Mouse (Mus musculus) ES-E14 (cell line): ENCODE data around the gene Ank3. TPM values are rescaled to one million over a fixed set of nuclear protein-coding genes. Genes with fewer than 3 reads are reported as not detected.

Source experiments
- DNase-seq: peaks from one replicate; pipeline ENCODE4 v3.0.0-alpha.2; 2013; ENCODE audit warnings: low read depth, low spot score
- H3K27ac ChIP-seq: 2 replicates; pipeline ENCODE4 v1.5.1; 2012; ENCODE audit warnings: low read depth, mild to moderate bottlenecking, low read length, moderate library complexity, mixed read lengths; ENCODE audit not compliant: poor library complexity, insufficient read depth, severe bottlenecking
- H3K36me3 ChIP-seq: 2 replicates; pipeline ENCODE4 v1.6.1; 2012; ENCODE audit warnings: mild to moderate bottlenecking, low read length, moderate library complexity, mixed read lengths; ENCODE audit not compliant: control insufficient read depth, poor library complexity, insufficient read depth, severe bottlenecking
- H3K4me1 ChIP-seq, 2 experiments: fragments of 150-350 bp in 1 of 2; sonication (generic) in 1 of 2; 2 replicates each; pipeline ENCODE4 v1.6.1; 2012; ENCODE audit warnings: low read length in 2 of 2, mild to moderate bottlenecking in 1 of 2, mixed read lengths in 1 of 2; ENCODE audit not compliant: control insufficient read depth in 2 of 2, insufficient read depth in 2 of 2, poor library complexity in 1 of 2
- H3K4me3 ChIP-seq, 2 experiments: fragments of 150-350 bp in 1 of 2; sonication (generic) in 1 of 2; 2 replicates each; pipeline ENCODE4 v1.5.1; 2012; ENCODE audit warnings: low read length in 2 of 2, low read depth in 1 of 2, mild to moderate bottlenecking in 1 of 2, mixed read lengths in 1 of 2; ENCODE audit not compliant: insufficient read depth in 1 of 2, poor library complexity in 1 of 2, severe bottlenecking in 1 of 2
- H3K9ac ChIP-seq: 2 replicates; pipeline ENCODE4 v1.6.1; 2012; ENCODE audit warnings: low read depth, mild to moderate bottlenecking, low read length, mixed read lengths; ENCODE audit not compliant: poor library complexity, insufficient read depth, severe bottlenecking
- H3K9me3 ChIP-seq: fragments of 150-350 bp; sonication (generic); 2 replicates; pipeline ENCODE4 v1.6.1; 2012; ENCODE audit warnings: low read depth, mild to moderate bottlenecking, low read length; ENCODE audit not compliant: control insufficient read depth, insufficient read depth
- CHD2 ChIP-seq: IDR thresholded peaks from 2 replicates; pipeline ENCODE4 v1.6.1; 2014; ENCODE audit warnings: mild to moderate bottlenecking, low read depth, low read length, inconsistent platforms
- HCFC1 ChIP-seq: IDR thresholded peaks from 2 replicates; pipeline ENCODE4 v1.6.1; 2012; ENCODE audit warnings: low read length, inconsistent platforms, borderline replicate concordance; ENCODE audit not compliant: insufficient read depth
- MAFK ChIP-seq: IDR thresholded peaks from 2 replicates; pipeline ENCODE4 v1.6.1; 2014; ENCODE audit warnings: mild to moderate bottlenecking, low read depth, low read length, inconsistent platforms; ENCODE audit not compliant: insufficient read depth
- ZC3H11A ChIP-seq: IDR thresholded peaks from 2 replicates; pipeline ENCODE4 v1.6.1; 2012; ENCODE audit warnings: low read depth, mild to moderate bottlenecking, inconsistent platforms, low read length, borderline replicate concordance
- ZNF384 ChIP-seq: IDR thresholded peaks from 2 replicates; pipeline ENCODE4 v1.6.1; 2012; ENCODE audit warnings: low read depth, low read length, inconsistent platforms
- in situ Hi-C, 2 experiments: fragments of 600-800 bp; cut with MboI; formaldehyde crosslinking; loops; one replicate each; pipeline ENCODE4 v1.15.1; 2025; ENCODE audit warnings: low sequenced_read_pairs in 2 of 2, inconsistent platforms in 1 of 2; ENCODE audit not compliant: unreplicated experiment in 2 of 2
- total RNA-seq: library from RNA; depleted of rRNA; stranded (reverse); fragments of 300-350 nt; gene quantifications from 2 replicates; pipeline ENCODE4 v1.2.3, GENCODE M21; 2012

Ank3 gene
- total RNA-seq, 1 experiment, result 6.5 TPM

DNA sequence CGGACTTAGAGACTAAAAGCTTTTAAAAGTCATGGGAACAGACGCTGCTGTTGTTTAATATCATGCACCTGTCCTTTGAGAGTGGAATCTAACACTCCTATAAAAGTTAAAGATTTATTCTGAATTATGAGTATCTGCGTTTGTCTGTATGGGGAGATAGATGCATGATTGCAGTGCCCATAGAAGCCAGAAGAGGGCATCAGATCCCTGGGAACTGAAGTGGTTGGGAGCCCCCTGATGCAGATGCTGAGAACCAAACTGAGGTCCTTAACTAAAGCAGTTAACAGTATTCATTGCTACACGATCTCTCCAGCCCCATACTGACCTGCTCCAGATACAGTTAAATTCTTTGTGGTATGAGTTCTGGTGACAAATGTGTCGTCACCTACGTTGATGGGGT is 240.6 kb downstream of the Ank3 start:
- no peaks in the 10 kb centered on the region for H3K4me1 ChIP-seq
- no peak overlapping the region for H3K27ac ChIP-seq
- H3K4me3 ChIP-seq, result no peak overlapping the region
- no peaks in the 10 kb centered on the region for H3K9me3 ChIP-seq
- in situ Hi-C loops, result no loop called here
- H3K36me3 ChIP-seq, result no peaks in the 10 kb centered on the region
- no peak for DNase-seq
- H3K9ac ChIP-seq, result no peak overlapping the region
- TF ChIP-seq HCFC1 (no peak), CHD2 (no peak), MAFK (no peak), ZNF384 (no peak)

DNA sequence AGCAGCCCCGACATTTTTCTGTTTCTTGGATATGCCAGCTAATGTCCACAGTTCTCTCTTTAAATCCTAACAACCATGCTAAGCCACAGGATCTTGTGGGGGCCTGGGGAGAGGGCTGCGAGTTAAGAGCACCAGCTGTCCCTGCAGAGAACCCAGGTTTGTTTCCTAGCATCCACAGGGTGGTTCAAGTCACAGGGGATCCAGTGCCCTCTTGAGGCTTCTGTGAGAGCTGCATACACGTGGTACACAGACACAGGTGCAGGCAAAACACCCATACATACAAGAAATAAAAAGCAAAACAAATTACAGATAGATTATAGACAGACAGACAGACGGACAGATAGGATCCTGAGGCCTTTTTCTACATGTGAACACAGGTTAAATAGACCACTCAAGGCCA is 242.0 kb downstream of the Ank3 start:
- H3K4me3 ChIP-seq, result no peak overlapping the region
- no peak overlapping the region for H3K9ac ChIP-seq
- TF ChIP-seq MAFK, result no peak
- TF ChIP-seq HCFC1, result no peak
- TF ChIP-seq ZNF384, result no peak
- no peak for TF ChIP-seq CHD2
- TF ChIP-seq ZC3H11A, result no peak
- H3K4me1 ChIP-seq, result no peaks in the 10 kb centered on the region; a peak in 1 of 4 replicates
- DNase-seq, result no peak
- in situ Hi-C loops, result no loop called here
- no peaks in the 10 kb centered on the region for H3K36me3 ChIP-seq
- no peak overlapping the region for H3K27ac ChIP-seq
- H3K9me3 ChIP-seq, result no peaks in the 10 kb centered on the region

DNA sequence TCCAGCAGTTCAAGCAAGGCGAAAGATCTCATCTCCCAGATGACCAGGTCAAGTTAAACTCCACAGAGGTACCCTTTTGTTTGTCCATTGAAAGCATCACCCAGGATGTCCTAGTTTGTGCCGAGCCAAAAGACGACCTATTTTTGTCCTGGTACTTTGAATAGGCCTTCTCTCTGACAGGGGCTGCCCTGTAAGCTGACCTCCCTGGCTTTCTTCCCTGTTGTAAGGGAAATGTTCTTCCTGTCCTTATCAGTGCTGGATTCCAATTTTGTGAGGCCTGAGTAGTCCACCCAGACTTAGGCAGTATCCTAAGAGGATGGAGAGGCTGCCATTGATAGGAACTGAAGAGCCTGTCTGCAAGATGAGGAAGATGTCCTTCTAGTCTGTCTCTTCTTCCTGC is 244.9 kb downstream of the Ank3 start:
- Histone ChIP-seq H3K9me3 (no peaks in the 10 kb centered on the region), H3K9ac (no peak overlapping the region), H3K36me3 (no peaks in the 10 kb centered on the region), H3K4me3 (no peak overlapping the region), H3K27ac (no peak overlapping the region), H3K4me1 (no peaks in the 10 kb centered on the region; a peak in 1 of 4 replicates)
- in situ Hi-C loops, result no loop called here
- DNase-seq, result no peak
- TF ChIP-seq ZC3H11A (no peak), MAFK (no peak), HCFC1 (no peak), CHD2 (no peak), ZNF384 (no peak)

DNA sequence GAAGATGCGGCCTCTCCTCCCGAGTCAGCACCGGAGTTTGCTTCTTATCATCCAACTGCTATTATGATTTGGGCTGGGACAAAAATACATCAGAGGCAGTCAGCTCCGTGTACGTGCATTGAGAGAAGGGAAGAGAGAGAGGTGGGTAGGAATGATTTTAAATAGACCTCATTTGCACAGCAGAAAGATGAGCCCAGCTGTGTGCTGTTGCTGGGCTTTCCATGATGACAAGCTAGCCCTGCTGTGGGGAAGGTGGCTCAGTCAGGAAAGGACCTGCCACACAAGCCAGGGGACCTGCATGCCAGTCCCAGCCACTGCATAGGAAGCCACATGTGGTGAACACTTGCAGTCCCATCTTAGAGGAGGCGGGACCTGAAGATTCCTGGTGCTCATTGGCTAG is 245.4 kb downstream of the Ank3 start:
- DNase-seq, result no peak
- H3K9me3 ChIP-seq, result no peaks in the 10 kb centered on the region

DNA sequence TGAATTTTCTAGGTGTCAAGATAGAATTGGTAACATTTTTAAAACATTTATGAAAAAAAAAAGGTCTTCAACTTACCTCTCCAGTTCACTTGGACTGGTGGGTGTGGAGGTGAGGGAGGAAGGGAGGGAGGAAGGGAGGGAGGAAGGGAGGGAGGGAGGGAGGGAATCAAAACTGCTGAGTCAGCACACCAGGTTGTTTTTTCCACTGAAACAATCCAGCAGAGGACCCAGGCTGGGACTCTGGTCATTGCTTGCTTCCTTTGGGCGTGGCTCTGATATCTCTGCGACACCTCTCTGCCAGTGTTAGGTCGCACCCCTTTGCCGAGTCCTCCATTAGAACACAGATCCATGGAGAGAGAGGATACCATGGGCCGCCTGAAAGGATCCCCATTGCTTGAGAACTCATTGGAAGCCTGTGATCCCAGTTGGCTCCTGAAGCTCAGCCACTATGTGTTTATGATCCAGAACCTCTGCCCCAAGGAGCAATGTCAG is 246.8 kb downstream of the Ank3 start:
- no peaks in the 10 kb centered on the region for H3K9me3 ChIP-seq
- no peaks in the 10 kb centered on the region for H3K36me3 ChIP-seq
- no peak overlapping the region for H3K9ac ChIP-seq
- H3K27ac ChIP-seq, result no peak overlapping the region
- H3K4me3 ChIP-seq, result no peak overlapping the region
- H3K4me1 ChIP-seq, result no peaks in the 10 kb centered on the region; a peak in 1 of 4 replicates
- TF ChIP-seq CHD2 (no peak), MAFK (peak; percentile 95)
- no peak for DNase-seq
- in situ Hi-C loops, result no loop called here

More for the DNA sequence above, 245.4 kb downstream of the Ank3 start:
- no peaks in the 10 kb centered on the region; a peak in 1 of 4 replicates for H3K4me1 ChIP-seq
- no peak overlapping the region for H3K9ac ChIP-seq
- in situ Hi-C loops, result no loop called here
- no peaks in the 10 kb centered on the region for H3K36me3 ChIP-seq
- TF ChIP-seq ZC3H11A (no peak), CHD2 (no peak), ZNF384 (no peak), MAFK (no peak), HCFC1 (no peak)
- no peak overlapping the region for H3K4me3 ChIP-seq
- H3K27ac ChIP-seq, result no peak overlapping the region
